Mouse (Mus musculus) limb, embryonic 12.5 days (tissue): ENCODE data around the gene Abtb2. TPM values are rescaled to one million over a fixed set of nuclear protein-coding genes. Genes with fewer than 3 reads are reported as not detected.
A peak's percentile ranks its signal among the peaks of the same experiment; 100 is the strongest.

Experiments used
- ATAC-seq: fragments of 200-750 bp; cut with Nextera tagmentation; 2 replicates; pipeline ENCODE4 v1.8.0; 2017; ENCODE audit warnings: low read depth, moderate TSS enrichment; ENCODE audit not compliant: insufficient number of reproducible peaks, insufficient read depth, low FRiP score, low TSS enrichment
- H3K27ac ChIP-seq: fragments of 300-500 bp; sonication (generic); 2 replicates; pipeline ENCODE4 v1.5.1; 2016; ENCODE audit warnings: mild to moderate bottlenecking, moderate library complexity
- H3K27me3 ChIP-seq: fragments of 300-500 bp; sonication (generic); 2 replicates; pipeline ENCODE4 v1.6.1; 2016; ENCODE audit warnings: mild to moderate bottlenecking, moderate library complexity
- H3K36me3 ChIP-seq: fragments of 300-500 bp; sonication (generic); 2 replicates; pipeline ENCODE4 v1.6.1; 2016; ENCODE audit warnings: mild to moderate bottlenecking, moderate library complexity
- H3K4me1 ChIP-seq: fragments of 300-500 bp; sonication (generic); replicated peaks from 2 replicates; pipeline ENCODE4 v1.6.1; 2016
- H3K4me2 ChIP-seq: fragments of 300-500 bp; sonication (generic); 2 replicates; pipeline ENCODE4 v1.6.1; 2016; ENCODE audit warnings: mild to moderate bottlenecking, moderate library complexity
- H3K4me3 ChIP-seq: fragments of 300-500 bp; sonication (generic); replicated peaks from 2 replicates; pipeline ENCODE4 v1.5.1; 2016; ENCODE audit warnings: mild to moderate bottlenecking
- H3K9ac ChIP-seq: fragments of 300-500 bp; sonication (generic); replicated peaks from 2 replicates; pipeline ENCODE4 v1.6.1; 2016; ENCODE audit warnings: mild to moderate bottlenecking, moderate library complexity
- H3K9me3 ChIP-seq: fragments of 300-500 bp; sonication (generic); 2 replicates; pipeline ENCODE4 v1.6.1; 2016; ENCODE audit warnings: mild to moderate bottlenecking, moderate library complexity
- WGBS: fragments of 180-500 bp; shearing (Covaris S2); methylation state at CpG from one replicate; pipeline ENCODE4 v1.1.7; 2016; 5-methylcytosine and 5-hydroxymethylcytosine counted together
- polyA plus RNA-seq: library from polyadenylated mRNA; unstranded; fragments of >200 nt; fragmentation: Nextera tagmentation; extraction: Ambion mirVana; gene quantifications from 2 replicates; pipeline ENCODE4 v1.2.1, GENCODE M21; 2016

The Abtb2 gene
- polyA plus RNA-seq, 1 experiment from 2014 or later = 19.6 TPM

- no peak for ATAC-seq
- Histone ChIP-seq H3K4me1 (peaks cover 68% of the 10 kb centered on the region), H3K36me3 (no peaks in the 10 kb centered on the region), H3K4me2 (no peak overlapping the region), H3K9ac (no peak overlapping the region), H3K27me3 (no peaks in the 10 kb centered on the region), H3K9me3 (no peaks in the 10 kb centered on the region), H3K4me3 (no peak overlapping the region), H3K27ac (no peak overlapping the region)
- 68% methylated on average over 9 of the region's 9 CpGs for WGBS
Observed at GRCm38 (mm10) chr2:103680364-103681110, 114.4 kb downstream of the Abtb2 start.

- no peak overlapping the region for H3K4me2 ChIP-seq
- H3K9me3 ChIP-seq = no peaks in the 10 kb centered on the region
- no peak overlapping the region for H3K9ac ChIP-seq
- 89% methylated on average over 5 of the region's 5 CpGs for WGBS
- H3K27me3 ChIP-seq = no peaks in the 10 kb centered on the region
- ATAC-seq = no peak
- no peak overlapping the region for H3K4me3 ChIP-seq
- no peaks in the 10 kb centered on the region for H3K36me3 ChIP-seq
- no peak overlapping the region for H3K27ac ChIP-seq
- H3K4me1 ChIP-seq = peaks cover 72% of the 10 kb centered on the region
Observed at GRCm38 (mm10) chr2:103681149-103681548, 115.0 kb downstream of the Abtb2 start.

- Histone ChIP-seq H3K27me3 (no peaks in the 10 kb centered on the region), H3K9ac (no peak overlapping the region), H3K4me1 (peaks cover 68% of the 10 kb centered on the region), H3K4me2 (no peak overlapping the region), H3K9me3 (no peaks in the 10 kb centered on the region), H3K36me3 (no peaks in the 10 kb centered on the region), H3K27ac (no peak overlapping the region), H3K4me3 (no peak overlapping the region)
- no peak for ATAC-seq
- 78% methylated on average over 9 of the region's 9 CpGs for WGBS
Observed at GRCm38 (mm10) chr2:103682261-103682722, 116.2 kb downstream of the Abtb2 start.

GRCm38 (mm10) chr2:103682927-103683442 is 116.9 kb downstream of the Abtb2 start:
- H3K4me2 ChIP-seq = no peak overlapping the region
- ATAC-seq = no peak
- peaks cover 5% of the 10 kb centered on the region; the same call in 1 of the 2 replicates for H3K36me3 ChIP-seq
- H3K27me3 ChIP-seq = no peaks in the 10 kb centered on the region
- H3K9ac ChIP-seq = no peak overlapping the region
- 83% methylated on average over 9 of the region's 9 CpGs for WGBS
- H3K9me3 ChIP-seq = no peaks in the 10 kb centered on the region
- H3K27ac ChIP-seq = no peak overlapping the region
- H3K4me1 ChIP-seq = peaks cover 61% of the 10 kb centered on the region
- H3K4me3 ChIP-seq = no peak overlapping the region

- Histone ChIP-seq H3K27ac (0 out of 2 replicates have a peak overlapping the region, but pooled peaks have one; percentile 83), H3K36me3 (peaks cover 17% of the 10 kb centered on the region; the same call in 1 of the 2 replicates), H3K4me3 (no peak overlapping the region), H3K27me3 (no peaks in the 10 kb centered on the region), H3K9ac (no peak overlapping the region), H3K4me2 (no peak overlapping the region), H3K9me3 (no peaks in the 10 kb centered on the region), H3K4me1 (peaks cover 48% of the 10 kb centered on the region)
- no peak for ATAC-seq
- 89% methylated on average over 2 of the region's 2 CpGs for WGBS
Observed at GRCm38 (mm10) chr2:103684431-103684830, 118.3 kb downstream of the Abtb2 start.

GRCm38 (mm10) chr2:103684926-103685577 is 118.9 kb downstream of the Abtb2 start:
- no peaks in the 10 kb centered on the region for H3K9me3 ChIP-seq
- peak; percentile 83 for ATAC-seq
- H3K4me1 ChIP-seq = peaks cover 42% of the 10 kb centered on the region
- H3K27me3 ChIP-seq = no peaks in the 10 kb centered on the region
- H3K4me2 ChIP-seq = peak overlapping the region; percentile 28; the same call in 1 of the 2 replicates
- H3K27ac ChIP-seq = peak overlapping the region; percentile 83
- H3K36me3 ChIP-seq = peaks cover 23% of the 10 kb centered on the region; the same call in 1 of the 2 replicates
- H3K4me3 ChIP-seq = no peak overlapping the region
- 36% methylated on average over 7 of the region's 7 CpGs for WGBS
- 0 out of 2 replicates have a peak overlapping the region, but pooled peaks have one; percentile 38 for H3K9ac ChIP-seq

GRCm38 (mm10) chr2:103685581-103685980 is 119.5 kb downstream of the Abtb2 start:
- Histone ChIP-seq H3K4me1 (peaks cover 44% of the 10 kb centered on the region), H3K9ac (0 out of 2 replicates have a peak overlapping the region, but pooled peaks have one; percentile 38), H3K4me2 (peak overlapping the region; percentile 28), H3K27me3 (no peaks in the 10 kb centered on the region), H3K9me3 (no peaks in the 10 kb centered on the region), H3K4me3 (no peak overlapping the region), H3K36me3 (peaks cover 25% of the 10 kb centered on the region; the same call in 1 of the 2 replicates), H3K27ac (peak overlapping the region; percentile 83)
- 0 out of 2 replicates have a peak, but pooled peaks have one; percentile 23 for ATAC-seq
- WGBS = 65% methylated on average over 4 of the region's 4 CpGs

- no peak for ATAC-seq
- H3K9me3 ChIP-seq = no peaks in the 10 kb centered on the region
- H3K27me3 ChIP-seq = no peaks in the 10 kb centered on the region
- H3K27ac ChIP-seq = no peak overlapping the region
- peaks cover 25% of the 10 kb centered on the region; the same call in 1 of the 2 replicates for H3K36me3 ChIP-seq
- no peak overlapping the region for H3K4me3 ChIP-seq
- H3K4me2 ChIP-seq = no peak overlapping the region
- H3K4me1 ChIP-seq = peaks cover 38% of the 10 kb centered on the region
- no peak overlapping the region for H3K9ac ChIP-seq
Observed at GRCm38 (mm10) chr2:103687143-103687542, 121.0 kb downstream of the Abtb2 start.

- Histone ChIP-seq H3K4me3 (no peak overlapping the region), H3K36me3 (peaks cover 25% of the 10 kb centered on the region; the same call in 1 of the 2 replicates), H3K4me1 (peaks cover 32% of the 10 kb centered on the region), H3K4me2 (no peak overlapping the region), H3K9me3 (no peaks in the 10 kb centered on the region), H3K27me3 (no peaks in the 10 kb centered on the region), H3K27ac (no peak overlapping the region), H3K9ac (no peak overlapping the region)
- no peak for ATAC-seq
Observed at GRCm38 (mm10) chr2:103687888-103688287, 121.8 kb downstream of the Abtb2 start.

- no peaks in the 10 kb centered on the region for H3K9me3 ChIP-seq
- peak overlapping the region; percentile 42; the same call in 1 of the 2 replicates for H3K27ac ChIP-seq
- ATAC-seq = no peak
- no peak overlapping the region for H3K4me3 ChIP-seq
- WGBS = 71% methylated on average over 6 of the region's 6 CpGs
- peaks cover 25% of the 10 kb centered on the region; the same call in 1 of the 2 replicates for H3K36me3 ChIP-seq
- H3K27me3 ChIP-seq = no peaks in the 10 kb centered on the region
- H3K4me2 ChIP-seq = no peak overlapping the region
- no peak overlapping the region for H3K9ac ChIP-seq
- peaks cover 33% of the 10 kb centered on the region for H3K4me1 ChIP-seq
Observed at GRCm38 (mm10) chr2:103690425-103690824, 124.3 kb downstream of the Abtb2 start.

- H3K9ac ChIP-seq = no peak overlapping the region
- WGBS = 51% methylated on average over 5 of the region's 5 CpGs
- no peaks in the 10 kb centered on the region for H3K9me3 ChIP-seq
- no peak overlapping the region for H3K4me3 ChIP-seq
- no peak for ATAC-seq
- H3K4me2 ChIP-seq = no peak overlapping the region
- peaks cover 33% of the 10 kb centered on the region for H3K4me1 ChIP-seq
- peak overlapping the region; percentile 42; the same call in 1 of the 2 replicates for H3K27ac ChIP-seq
- H3K36me3 ChIP-seq = peaks cover 25% of the 10 kb centered on the region; the same call in 1 of the 2 replicates
- H3K27me3 ChIP-seq = no peaks in the 10 kb centered on the region
Observed at GRCm38 (mm10) chr2:103690828-103691227, 124.7 kb downstream of the Abtb2 start.
